8 mouse cellular contexts compared by ENCODE assay signal in the genomic region with DNA sequence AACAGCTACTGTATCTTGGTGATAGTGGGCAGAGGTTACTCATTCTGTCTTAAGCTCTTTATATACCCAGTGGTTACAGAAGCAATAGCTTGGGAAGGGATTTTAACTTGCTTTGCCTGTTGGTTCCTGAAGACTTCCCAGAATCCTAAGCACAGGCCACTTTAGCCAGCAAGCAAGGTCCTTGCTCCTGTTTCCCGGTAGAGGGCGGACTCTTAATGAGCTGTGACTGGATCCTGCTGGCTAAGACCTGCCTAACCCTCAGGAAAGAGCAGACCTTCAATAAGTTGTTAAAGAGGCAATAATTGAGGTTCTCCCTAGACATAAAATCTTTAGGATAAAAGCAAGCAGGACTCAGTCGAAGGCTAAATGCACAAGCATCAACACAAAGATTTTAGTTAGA.
A peak's percentile ranks its signal among the peaks of the same experiment; 100 is the strongest.
DNase-seq lines count a peak whose midpoint lies in the region; ATAC-seq and TF ChIP-seq lines count a peak whose summit lies in the region.

No protein-coding gene starts in this region.

- H3K27ac ChIP-seq in liver, adult 2 months (replicated peaks; ENCODE audit: insufficient read depth, low read depth, low read length): no peak overlapping the region
- H3K27ac ChIP-seq in liver, embryonic 12.5 days: no peak overlapping the region

- no peak for TF ChIP-seq POLR2A in liver, adult 2 months (IDR thresholded peaks at IDR 0.05; ENCODE audit: extremely low read depth, insufficient read depth, low read length)

- no peak overlapping the region for H3K9ac ChIP-seq in liver, adult 2 months (ENCODE audit: low read depth, low read length)
- H3K9ac ChIP-seq in liver, embryonic 12.5 days: no peak overlapping the region

- H3K36me3 ChIP-seq in liver, adult 2 months (ENCODE audit: control insufficient read depth, insufficient read depth, low read length): no peaks in the 10 kb centered on the region
- no peaks in the 10 kb centered on the region for H3K36me3 ChIP-seq in liver, embryonic 12.5 days

- no peaks in the 10 kb centered on the region for H3K9me3 ChIP-seq in liver, embryonic 12.5 days (replicated peaks)

- no peaks in the 10 kb centered on the region for H3K79me2 ChIP-seq in liver, adult 2 months (ENCODE audit: control insufficient read depth, insufficient read depth, low read length)

- TF ChIP-seq CTCF in liver, adult 2 months (IDR thresholded peaks at IDR 0.05; ENCODE audit: low read depth, low read length): peak; percentile 41

- H3K4me1 ChIP-seq in liver, adult 2 months (ENCODE audit: control insufficient read depth, insufficient read depth, low read length): no peaks in the 10 kb centered on the region
- H3K4me1 ChIP-seq in liver, embryonic 12.5 days: peaks cover 14% of the 10 kb centered on the region

- H3K27me3 ChIP-seq in liver, adult 2 months (ENCODE audit: control insufficient read depth, insufficient read depth, low read length): no peaks in the 10 kb centered on the region
- H3K27me3 ChIP-seq in liver, embryonic 12.5 days (replicated peaks): no peaks in the 10 kb centered on the region; the same call in none of the 2 replicates

- no peak for ATAC-seq in cerebellum, adult (ENCODE audit: insufficient number of reproducible peaks, low FRiP score, low TSS enrichment)
- no peak for ATAC-seq in liver, embryonic 12.5 days
- ATAC-seq in erythroblast, adult 5-6 weeks (replicated peaks; ENCODE audit: low FRiP score, poor library complexity, severe bottlenecking): no peak

- no peak overlapping the region for H3K4me3 ChIP-seq in liver, adult 2 months (ENCODE audit: insufficient read depth, low read depth, low read length)
- H3K4me3 ChIP-seq in liver, embryonic 12.5 days: no peak overlapping the region

- peak; percentile 36 for DNase-seq in cerebellum, adult 11 months
- DNase-seq in liver, adult 2 months (ENCODE audit: extremely low read depth, low read depth, low spot score): peak; percentile 0
- DNase-seq in embryo, embryonic 9.5 days (ENCODE audit: extremely low spot score): peak; percentile 25
- peak; percentile 1 for DNase-seq in lung, postnatal 25 days (ENCODE audit: low spot score)
- DNase-seq in thymus, postnatal 4 days: no peak

- no peak overlapping the region for H3K4me2 ChIP-seq in liver, embryonic 12.5 days

- WGBS in liver, adult 2 months: 14% methylated on average over 3 of the region's 3 CpGs
- WGBS in liver, embryonic 12.5 days (ENCODE audit: insufficient replicate concordance): 9% methylated on average over 3 of the region's 3 CpGs
